Mouse (Mus musculus): ENCODE results near the gene Crim1. TPM values are rescaled to one million over a fixed set of nuclear protein-coding genes. Genes with fewer than 3 reads are reported as not detected.

Gene Crim1
- polyA plus RNA-seq, 1 experiment, result 1.1 TPM

GRCm38 (mm10) chr17:78401311-78401710, 201.3 kb downstream of the Crim1 start:
- H3K36me3 ChIP-seq (ENCODE audit: control insufficient read depth, insufficient read depth), result no peaks in the 10 kb centered on the region
- peak overlapping the region; percentile 35 for H3K4me2 ChIP-seq (ENCODE audit: low read depth)
- TF ChIP-seq POLR2AphosphoS2 (IDR thresholded peaks at IDR 0.05; ENCODE audit: insufficient read length, low read depth), result no peak
- TF ChIP-seq E2F4 (IDR thresholded peaks at IDR 0.05; ENCODE audit: insufficient read depth), result no peak
- peak in 1 of 3 experiments; percentile 9 for TF ChIP-seq MYOD1 (IDR thresholded peaks at IDR 0.05; ENCODE audit: control insufficient read depth in 1 of 3, insufficient read length in 2 of 3, low read depth in 2 of 3)
- peak in 1 of 3 experiments; percentile 11 for TF ChIP-seq MYOG (IDR thresholded peaks at IDR 0.05; ENCODE audit: control insufficient read depth in 1 of 3, insufficient read depth in 1 of 3, insufficient read length in 2 of 3, low read depth in 2 of 3)
- no peaks in the 10 kb centered on the region for H3K27me3 ChIP-seq (ENCODE audit: control insufficient read depth, insufficient read depth, insufficient read length)
- H3K79me2 ChIP-seq (ENCODE audit: control insufficient read depth, insufficient read depth), result no peaks in the 10 kb centered on the region
- no peak overlapping the region for H3K4me3 ChIP-seq
- H3ac ChIP-seq (ENCODE audit: control insufficient read depth, insufficient read length), result no peak overlapping the region

DNA sequence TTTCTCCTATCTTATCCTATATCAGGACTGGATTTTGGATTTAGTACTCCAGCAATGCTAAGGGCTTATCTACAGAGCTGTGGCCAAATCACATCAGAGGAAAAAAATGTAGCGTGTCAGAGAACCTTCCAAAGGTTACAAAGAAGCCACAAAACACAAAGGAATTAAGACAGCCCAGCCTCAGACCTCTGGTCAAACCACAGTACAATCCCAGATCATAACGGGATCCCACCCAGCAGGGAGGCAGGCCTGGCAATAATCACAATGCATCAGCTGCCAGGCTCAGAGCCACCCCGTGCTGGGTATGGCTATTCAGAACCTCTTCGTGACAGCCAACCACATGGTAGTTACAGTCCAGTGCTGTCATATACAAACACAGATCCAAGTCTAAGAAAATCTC, 201.7 kb downstream of the Crim1 start:
- no peaks in the 10 kb centered on the region for H3K27me3 ChIP-seq (ENCODE audit: control insufficient read depth, insufficient read depth, insufficient read length)
- H3K79me2 ChIP-seq (ENCODE audit: control insufficient read depth, insufficient read depth), result no peaks in the 10 kb centered on the region
- TF ChIP-seq MYOG (IDR thresholded peaks at IDR 0.05; ENCODE audit: control insufficient read depth in 1 of 3, insufficient read depth in 1 of 3, insufficient read length in 2 of 3, low read depth in 2 of 3) (peak in 2 of 3 experiments; percentile 69 to 89), MYOD1 (IDR thresholded peaks at IDR 0.05; ENCODE audit: control insufficient read depth in 1 of 3, insufficient read length in 2 of 3, low read depth in 2 of 3) (peak in 2 of 3 experiments; percentile 72 to 88), TCF12 (IDR thresholded peaks at IDR 0.05; ENCODE audit: insufficient read depth, poor library complexity, severe bottlenecking) (peak; percentile 11), MAX (IDR thresholded peaks at IDR 0.05; ENCODE audit: low read depth) (peak; percentile 69), POLR2A (IDR thresholded peaks at IDR 0.05; ENCODE audit: insufficient read length, low read depth) (no peak)
- H3ac ChIP-seq (ENCODE audit: control insufficient read depth, insufficient read length), result no peak overlapping the region
- peak overlapping the region; percentile 53 for H3K4me2 ChIP-seq (ENCODE audit: low read depth)
- H3K4me3 ChIP-seq, result no peak overlapping the region
- no peaks in the 10 kb centered on the region for H3K36me3 ChIP-seq (ENCODE audit: control insufficient read depth, insufficient read depth)

- H3K27me3 ChIP-seq (ENCODE audit: control insufficient read depth, insufficient read depth, insufficient read length), result no peaks in the 10 kb centered on the region
- H3K4me2 ChIP-seq (ENCODE audit: low read depth), result peak overlapping the region; percentile 53
- no peaks in the 10 kb centered on the region for H3K79me2 ChIP-seq (ENCODE audit: control insufficient read depth, insufficient read depth)
- H3K4me3 ChIP-seq, result no peak overlapping the region
- no peak for TF ChIP-seq MYOG (IDR thresholded peaks at IDR 0.05; ENCODE audit: control insufficient read depth in 1 of 3, insufficient read depth in 1 of 3, insufficient read length in 2 of 3, low read depth in 2 of 3)
- no peak for TF ChIP-seq USF1 (IDR thresholded peaks at IDR 0.05; ENCODE audit: low read depth)
- no peak for TF ChIP-seq CEBPB (IDR thresholded peaks at IDR 0.05; ENCODE audit: insufficient read depth, poor library complexity, severe bottlenecking)
- no peak for TF ChIP-seq SRF (IDR thresholded peaks at IDR 0.05; ENCODE audit: control insufficient read depth, insufficient read length, low read depth)
- no peak for TF ChIP-seq TCF12 (IDR thresholded peaks at IDR 0.05; ENCODE audit: insufficient read depth, poor library complexity, severe bottlenecking)
- no peak for TF ChIP-seq MYOD1 (IDR thresholded peaks at IDR 0.05; ENCODE audit: control insufficient read depth in 1 of 3, insufficient read length in 2 of 3, low read depth in 2 of 3)
- no peak for TF ChIP-seq E2F4 (IDR thresholded peaks at IDR 0.05; ENCODE audit: insufficient read depth)
- no peak for TF ChIP-seq POLR2A (IDR thresholded peaks at IDR 0.05; ENCODE audit: insufficient read length, low read depth)
- TF ChIP-seq POLR2AphosphoS2 (IDR thresholded peaks at IDR 0.05; ENCODE audit: insufficient read length, low read depth), result no peak
- TF ChIP-seq MAX (IDR thresholded peaks at IDR 0.05; ENCODE audit: low read depth), result no peak
- no peak for TF ChIP-seq REST (IDR thresholded peaks at IDR 0.05; ENCODE audit: insufficient read depth, insufficient read length)
- TF ChIP-seq TCF3 (IDR thresholded peaks at IDR 0.05; ENCODE audit: insufficient read length, low read depth), result no peak
- H3ac ChIP-seq (ENCODE audit: control insufficient read depth, insufficient read length), result no peak overlapping the region
- H3K36me3 ChIP-seq (ENCODE audit: control insufficient read depth, insufficient read depth), result no peaks in the 10 kb centered on the region
Measured at GRCm38 (mm10) chr17:78402174-78402573, 202.1 kb downstream of the Crim1 start.

- Histone ChIP-seq H3ac (ENCODE audit: control insufficient read depth, insufficient read length) (no peak overlapping the region), H3K4me2 (ENCODE audit: low read depth) (peak overlapping the region; percentile 62), H3K4me3 (no peak overlapping the region), H3K27me3 (ENCODE audit: control insufficient read depth, insufficient read depth, insufficient read length) (no peaks in the 10 kb centered on the region), H3K79me2 (ENCODE audit: control insufficient read depth, insufficient read depth) (no peaks in the 10 kb centered on the region), H3K36me3 (ENCODE audit: control insufficient read depth, insufficient read depth) (no peaks in the 10 kb centered on the region)
- no peak for TF ChIP-seq TCF12 (IDR thresholded peaks at IDR 0.05; ENCODE audit: insufficient read depth, poor library complexity, severe bottlenecking)
- no peak for TF ChIP-seq REST (IDR thresholded peaks at IDR 0.05; ENCODE audit: insufficient read depth, insufficient read length)
- TF ChIP-seq POLR2A (IDR thresholded peaks at IDR 0.05; ENCODE audit: insufficient read length, low read depth), result no peak
- no peak for TF ChIP-seq CEBPB (IDR thresholded peaks at IDR 0.05; ENCODE audit: insufficient read depth, poor library complexity, severe bottlenecking)
- TF ChIP-seq MYOG (IDR thresholded peaks at IDR 0.05; ENCODE audit: control insufficient read depth in 1 of 3, insufficient read depth in 1 of 3, insufficient read length in 2 of 3, low read depth in 2 of 3), result no peak
- TF ChIP-seq POLR2AphosphoS2 (IDR thresholded peaks at IDR 0.05; ENCODE audit: insufficient read length, low read depth), result no peak
- no peak for TF ChIP-seq MAX (IDR thresholded peaks at IDR 0.05; ENCODE audit: low read depth)
- no peak for TF ChIP-seq TCF3 (IDR thresholded peaks at IDR 0.05; ENCODE audit: insufficient read length, low read depth)
- no peak for TF ChIP-seq SRF (IDR thresholded peaks at IDR 0.05; ENCODE audit: control insufficient read depth, insufficient read length, low read depth)
- no peak for TF ChIP-seq USF1 (IDR thresholded peaks at IDR 0.05; ENCODE audit: low read depth)
- no peak for TF ChIP-seq E2F4 (IDR thresholded peaks at IDR 0.05; ENCODE audit: insufficient read depth)
- TF ChIP-seq MYOD1 (IDR thresholded peaks at IDR 0.05; ENCODE audit: control insufficient read depth in 1 of 3, insufficient read length in 2 of 3, low read depth in 2 of 3), result no peak
Measured at GRCm38 (mm10) chr17:78403229-78403628, 203.2 kb downstream of the Crim1 start.

DNA sequence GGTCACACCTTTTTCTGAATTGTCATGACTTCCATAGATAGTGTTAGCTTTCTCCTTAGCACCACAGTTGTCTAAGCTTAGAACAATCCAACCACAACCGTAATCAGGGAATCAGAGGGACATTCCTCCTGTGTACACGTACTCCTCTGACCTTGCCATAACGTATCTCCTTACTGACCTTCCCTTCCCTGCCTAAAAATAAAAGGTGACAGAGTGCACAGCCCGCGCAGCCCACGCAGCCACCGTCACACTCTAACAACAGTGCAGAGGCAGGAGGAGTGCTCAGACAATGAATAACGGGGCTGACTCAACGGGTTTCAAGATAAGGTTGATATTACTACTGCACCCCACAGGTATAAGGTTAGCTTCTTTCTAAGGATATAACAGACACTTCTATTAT, 203.8 kb downstream of the Crim1 start:
- Histone ChIP-seq H3K79me2 (ENCODE audit: control insufficient read depth, insufficient read depth) (no peaks in the 10 kb centered on the region), H3ac (ENCODE audit: control insufficient read depth, insufficient read length) (no peak overlapping the region), H3K27me3 (ENCODE audit: control insufficient read depth, insufficient read depth, insufficient read length) (no peaks in the 10 kb centered on the region), H3K4me3 (no peak overlapping the region), H3K4me2 (ENCODE audit: low read depth) (peak overlapping the region; percentile 62), H3K36me3 (ENCODE audit: control insufficient read depth, insufficient read depth) (no peaks in the 10 kb centered on the region)
- TF ChIP-seq POLR2AphosphoS2 (IDR thresholded peaks at IDR 0.05; ENCODE audit: insufficient read length, low read depth), result no peak
- TF ChIP-seq MYOG (IDR thresholded peaks at IDR 0.05; ENCODE audit: control insufficient read depth in 1 of 3, insufficient read depth in 1 of 3, insufficient read length in 2 of 3, low read depth in 2 of 3), result peak in 1 of 3 experiments; percentile 9
